ENCODE assay signal across 10 mouse cellular contexts in the genomic region with DNA sequence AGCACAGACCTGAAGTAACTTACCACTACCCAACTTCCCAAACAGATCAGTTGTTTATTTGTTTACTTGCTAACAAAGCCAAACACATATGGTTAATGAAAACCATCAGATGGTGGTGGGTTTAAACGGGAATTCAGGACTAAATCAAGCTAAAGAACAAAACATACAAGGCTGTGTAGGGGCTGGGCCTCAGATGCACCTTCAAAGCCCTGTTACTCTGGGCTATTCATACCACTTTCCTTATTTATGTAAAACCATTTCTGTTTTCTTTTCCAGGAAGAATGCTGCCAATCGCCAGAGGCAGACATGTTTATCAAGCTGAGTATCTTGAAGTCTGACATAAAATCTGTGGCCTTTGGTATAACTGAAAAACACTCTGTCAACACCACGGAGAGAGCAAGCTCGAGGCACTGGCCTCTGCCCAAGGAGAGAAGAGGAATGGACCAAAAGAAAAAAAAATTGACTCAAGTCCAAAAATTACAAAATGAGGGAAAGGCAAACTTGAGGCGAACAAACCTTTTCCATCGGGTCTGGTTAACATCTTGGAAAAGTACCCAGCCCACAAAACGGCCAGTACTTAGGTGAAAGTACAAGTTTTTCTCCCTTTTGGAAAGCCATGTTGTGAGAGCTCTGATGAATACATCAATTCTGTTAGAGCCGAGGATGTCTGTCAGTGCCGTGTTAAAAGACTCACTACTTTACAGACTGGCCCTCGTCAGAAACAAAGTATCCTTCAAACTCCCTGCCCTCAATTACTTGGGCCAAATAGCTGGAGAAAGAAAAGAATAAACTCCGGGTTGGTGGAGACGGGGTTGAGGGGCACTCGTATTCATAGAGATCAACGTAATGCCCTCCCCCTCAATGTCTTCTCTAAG.
DNase-seq lines count a peak whose midpoint lies in the region; ATAC-seq and TF ChIP-seq lines count a peak whose summit lies in the region.
"Had no signal": no experiment of that assay in that cellular context is flagged by ENCODE, and none has a peak within 500 bp of the region (broad histone marks: within the 10 kb centered on the region; RNA-seq: fewer than 3 reads in every experiment).

No protein-coding gene starts in this region.

- 54% methylated on average over 14 of the region's 14 CpGs for WGBS in intestine, embryonic 14.5 days
- 62% methylated on average over 14 of the region's 14 CpGs for WGBS in intestine, postnatal 0 days
- WGBS in embryonic facial prominence, embryonic 10.5 days, result 74% methylated on average over 14 of the region's 14 CpGs
- 23% methylated on average over 14 of the region's 14 CpGs for WGBS in forebrain, embryonic 15.5 days
- 81% methylated on average over 14 of the region's 14 CpGs for whole genome bisulfite sequencing in limb, embryonic 10.5 days

- no peaks in the 10 kb centered on the region for H3K27me3 ChIP-seq in intestine, embryonic 14.5 days (replicated peaks; ENCODE audit: control insufficient read depth, insufficient read depth, low read length)
- H3K27me3 ChIP-seq in intestine, postnatal 0 days (replicated peaks; ENCODE audit: control insufficient read depth, insufficient read depth, low read length), result peaks cover 4% of the 10 kb centered on the region; the same call in 1 of the 2 replicates
- no peaks in the 10 kb centered on the region for H3K27me3 ChIP-seq in embryonic facial prominence, embryonic 10.5 days (replicated peaks; ENCODE audit: low read depth, poor library complexity, severe bottlenecking)
- H3K27me3 ChIP-seq in forebrain, embryonic 15.5 days, result no peaks in the 10 kb centered on the region
- no peaks in the 10 kb centered on the region for H3K27me3 ChIP-seq in limb, embryonic 10.5 days (ENCODE audit: low read depth, poor library complexity, severe bottlenecking)

- H3K9me3 ChIP-seq in intestine, embryonic 14.5 days (ENCODE audit: control insufficient read depth, low read length), result no peaks in the 10 kb centered on the region
- H3K9me3 ChIP-seq in intestine, postnatal 0 days (ENCODE audit: control insufficient read depth), result no peaks in the 10 kb centered on the region
- H3K9me3 ChIP-seq in embryonic facial prominence, embryonic 10.5 days, result no peaks in the 10 kb centered on the region
- H3K9me3 ChIP-seq in forebrain, embryonic 15.5 days, result no peaks in the 10 kb centered on the region
- H3K9me3 ChIP-seq in limb, embryonic 10.5 days (replicated peaks), result no peaks in the 10 kb centered on the region

- DNase-seq in intestine, embryonic 14.5 days (ENCODE audit: low spot score), result no peak
- no peak for DNase-seq in embryonic facial prominence, embryonic 10.5 days (ENCODE audit: low spot score)
- DNase-seq in limb, embryonic 10.5 days (ENCODE audit: low spot score), result no peak
- no peak for DNase-seq in natural killer cell, adult 2 months (ENCODE audit: low spot score in 2 of 2)
- DNase-seq in cerebellum, postnatal 4 days (ENCODE audit: low spot score in 2 of 2), result no peak
- DNase-seq in cerebellum, postnatal 36 days, result no peak
- DNase-seq: adrenal gland, postnatal 10 days; cerebellum, postnatal 14 days had no signal

- no peak overlapping the region for H3K4me3 ChIP-seq in intestine, embryonic 14.5 days (ENCODE audit: low read depth, low read length)
- H3K4me3 ChIP-seq in intestine, postnatal 0 days (ENCODE audit: low read depth, low read length), result no peak overlapping the region
- no peak overlapping the region for H3K4me3 ChIP-seq in embryonic facial prominence, embryonic 10.5 days
- no peak overlapping the region for H3K4me3 ChIP-seq in forebrain, embryonic 15.5 days
- H3K4me3 ChIP-seq in limb, embryonic 10.5 days, result no peak overlapping the region

- no peaks in the 10 kb centered on the region for H3K36me3 ChIP-seq in intestine, embryonic 14.5 days (ENCODE audit: control insufficient read depth, insufficient read depth, low read length)
- H3K36me3 ChIP-seq in intestine, postnatal 0 days (ENCODE audit: control insufficient read depth, insufficient read depth), result no peaks in the 10 kb centered on the region
- H3K36me3 ChIP-seq in embryonic facial prominence, embryonic 10.5 days (replicated peaks), result no peaks in the 10 kb centered on the region
- H3K36me3 ChIP-seq in forebrain, embryonic 15.5 days, result no peaks in the 10 kb centered on the region
- H3K36me3 ChIP-seq in limb, embryonic 10.5 days, result no peaks in the 10 kb centered on the region

- H3K4me1 ChIP-seq in intestine, embryonic 14.5 days (replicated peaks; ENCODE audit: control insufficient read depth, insufficient read depth, low read length), result peaks cover 18% of the 10 kb centered on the region
- no peaks in the 10 kb centered on the region for H3K4me1 ChIP-seq in intestine, postnatal 0 days (replicated peaks; ENCODE audit: control insufficient read depth, insufficient read depth, low read length)
- H3K4me1 ChIP-seq in embryonic facial prominence, embryonic 10.5 days, result peaks cover 30% of the 10 kb centered on the region
- H3K4me1 ChIP-seq in forebrain, embryonic 15.5 days, result peaks cover 7% of the 10 kb centered on the region; the same call in 1 of the 2 replicates
- peaks cover 22% of the 10 kb centered on the region for H3K4me1 ChIP-seq in limb, embryonic 10.5 days

- peak overlapping the region; percentile 28; the same call in 1 of the 2 replicates for H3K27ac ChIP-seq in intestine, embryonic 14.5 days (ENCODE audit: low read depth)
- H3K27ac ChIP-seq in intestine, postnatal 0 days (ENCODE audit: low read depth, low read length), result no peak overlapping the region
- peak overlapping the region; percentile 72 for H3K27ac ChIP-seq in embryonic facial prominence, embryonic 10.5 days (replicated peaks)
- H3K27ac ChIP-seq in forebrain, embryonic 15.5 days (replicated peaks), result peak overlapping the region; percentile 57
- H3K27ac ChIP-seq in limb, embryonic 10.5 days, result peak overlapping the region; percentile 39; the same call in 1 of the 2 replicates

- ATAC-seq in intestine, embryonic 14.5 days (replicated peaks; ENCODE audit: low FRiP score, low TSS enrichment, low read depth), result no peak
- no peak for ATAC-seq in intestine, postnatal 0 days
- peak; percentile 63 for ATAC-seq in forebrain, embryonic 15.5 days (replicated peaks)

- TF ChIP-seq CTCF in intestine, postnatal 0 days (IDR thresholded peaks at IDR 0.05; ENCODE audit: low read depth), result no peak

- H3K4me2 ChIP-seq in intestine, embryonic 14.5 days (ENCODE audit: low read length), result no peak overlapping the region
- H3K4me2 ChIP-seq in intestine, postnatal 0 days (replicated peaks; ENCODE audit: low read depth), result no peak overlapping the region
- no peak overlapping the region for H3K4me2 ChIP-seq in forebrain, embryonic 15.5 days (replicated peaks)

- no peak overlapping the region for H3K9ac ChIP-seq in intestine, embryonic 14.5 days (ENCODE audit: low read length)
- no peak overlapping the region for H3K9ac ChIP-seq in intestine, postnatal 0 days (ENCODE audit: low read depth, low read length)
- H3K9ac ChIP-seq in forebrain, embryonic 15.5 days (replicated peaks), result no peak overlapping the region
